ENCODE assay signal across 32 mouse cellular contexts in genomic region chr3:106278571-106278970, GRCm38 (mm10). TPM values are rescaled to one million over a fixed set of nuclear protein-coding genes. Genes with fewer than 3 reads are reported as not detected.
"Had no signal": no experiment of that assay in that cellular context is flagged by ENCODE, and none has a peak within 500 bp of the region (broad histone marks: within the 10 kb centered on the region; RNA-seq: fewer than 3 reads in every experiment).

No protein-coding gene starts in this region.

RNA-seq across cellular contexts. Expression of gene Chil4, which starts 59.3 kb away (rescaled TPM):
- total RNA-seq: common myeloid progenitor, adult 5-6 weeks; forebrain, postnatal 0 days; gastrocnemius, adult 18-20 months; gastrocnemius, adult 2 months; gastrocnemius, adult 8-10 months; gastrocnemius, postnatal 10 days; gastrocnemius, postnatal 14 days; gastrocnemius, postnatal 25 days; gastrocnemius, postnatal 36 days; gastrocnemius, postnatal 4 days; granulocyte monocyte progenitor cell, adult 5-6 weeks; heart, adult 18-20 months; heart, adult 2 months; heart, adult 8-10 months had no signal
- polyA plus RNA-seq: cortical plate, adult 2 months; embryonic facial prominence, embryonic 10.5 days; embryonic facial prominence, embryonic 11.5 days; embryonic facial prominence, embryonic 12.5 days; embryonic facial prominence, embryonic 13.5 days; embryonic facial prominence, embryonic 14.5 days; erythroblast, embryonic 14.5 days; forebrain, embryonic 10.5 days; forebrain, embryonic 11.5 days; forebrain, embryonic 12.5 days; forebrain, embryonic 13.5 days; forebrain, embryonic 14.5 days; forebrain, embryonic 15.5 days; forebrain, embryonic 16.5 days; forebrain, postnatal 0 days; frontal cortex, adult 2 months; gonadal fat pad, adult 2 months; heart, adult 2 months; heart, embryonic 10.5 days; heart, embryonic 11.5 days had no signal
